In genomic region chr2:19448042-19448700, GRCm38 (mm10) we compare ENCODE assay signal across 9 mouse cellular contexts. TPM values are rescaled to one million over a fixed set of nuclear protein-coding genes. Genes with fewer than 3 reads are reported as not detected.
DNase-seq lines count a peak whose midpoint lies in the region; ATAC-seq lines count a peak whose summit lies in the region.
"Had no signal": no experiment of that assay in that cellular context is flagged by ENCODE, and none has a peak within 500 bp of the region (broad histone marks: within the 10 kb centered on the region; RNA-seq: fewer than 3 reads in every experiment).

No protein-coding gene starts in this region.

- peak overlapping the region; percentile 51 for H3K4me2 ChIP-seq in kidney, embryonic 15.5 days
- H3K4me2 ChIP-seq in forebrain, embryonic 12.5 days = peak overlapping the region; percentile 51

- no peak overlapping the region for H3K9ac ChIP-seq in kidney, embryonic 15.5 days
- H3K9ac ChIP-seq in forebrain, embryonic 12.5 days = no peak overlapping the region

- H3K27me3 ChIP-seq in kidney, embryonic 15.5 days = peaks cover 97% of the 10 kb centered on the region
- H3K27me3 ChIP-seq in forebrain, embryonic 12.5 days = peaks cover 97% of the 10 kb centered on the region

- peak; percentile 61; the same call in 1 of the 2 replicates for ATAC-seq in kidney, embryonic 15.5 days (replicated peaks; ENCODE audit: low FRiP score)
- ATAC-seq in forebrain, embryonic 12.5 days (ENCODE audit: low FRiP score) = peak; percentile 53
- ATAC-seq in megakaryocyte-erythroid progenitor cell, adult 5-6 weeks (replicated peaks; ENCODE audit: low FRiP score, low TSS enrichment, poor library complexity, severe bottlenecking) = 0 out of 2 replicates have a peak, but pooled peaks have one; percentile 27
- no peak for ATAC-seq in erythroid progenitor cell, adult 5-6 weeks (replicated peaks; ENCODE audit: low FRiP score, poor library complexity, severe bottlenecking)

- peaks cover 24% of the 10 kb centered on the region for H3K4me1 ChIP-seq in kidney, embryonic 15.5 days
- H3K4me1 ChIP-seq in forebrain, embryonic 12.5 days = peaks cover 34% of the 10 kb centered on the region

- under 1% methylated on average over 31 of the region's 31 CpGs for WGBS in kidney, embryonic 15.5 days
- WGBS in forebrain, embryonic 12.5 days = under 1% methylated on average over 28 of the region's 31 CpGs

- H3K27ac ChIP-seq in kidney, embryonic 15.5 days = no peak overlapping the region
- H3K27ac ChIP-seq in forebrain, embryonic 12.5 days = no peak overlapping the region

- H3K36me3 ChIP-seq in kidney, embryonic 15.5 days = no peaks in the 10 kb centered on the region
- no peaks in the 10 kb centered on the region for H3K36me3 ChIP-seq in forebrain, embryonic 12.5 days (replicated peaks)

- DNase-seq in kidney, postnatal 14 days = no peak
- DNase-seq in cerebellum, adult 9-10 months = peak; percentile 20
- no peak for DNase-seq in spleen, postnatal 14 days (ENCODE audit: low spot score in 2 of 2)
- no peak for DNase-seq in layer of hippocampus, adult 8-10 months (ENCODE audit: low spot score in 2 of 2)

- H3K9me3 ChIP-seq in kidney, embryonic 15.5 days (replicated peaks) = no peaks in the 10 kb centered on the region
- H3K9me3 ChIP-seq in forebrain, embryonic 12.5 days = no peaks in the 10 kb centered on the region

- H3K4me3 ChIP-seq in kidney, embryonic 15.5 days (replicated peaks) = peak overlapping the region; percentile 24
- H3K4me3 ChIP-seq in forebrain, embryonic 12.5 days (replicated peaks) = peak overlapping the region; percentile 22

RNA-seq across cellular contexts. Expression of gene Ptf1a, which starts 2.7 kb away (rescaled TPM):
- polyA plus RNA-seq in kidney, embryonic 15.5 days (2015; fragmentation: Nextera tagmentation; extraction: Ambion mirVana) = 0.13 TPM in 1 of 2 replicates, not detected in the other
- polyA plus RNA-seq in forebrain, embryonic 12.5 days (2016; fragmentation: Nextera tagmentation; extraction: Ambion mirVana) = 0.51 and 0.78 TPM in 2 replicates
- total RNA-seq in megakaryocyte-erythroid progenitor cell, adult 5-6 weeks (2014; fragmentation: Nextera tagmentation) = not detected in 2 replicates
- not detected in 2 replicates for total RNA-seq in megakaryocyte-erythroid progenitor cell, adult 5-6 weeks (2017)
- total RNA-seq in erythroid progenitor cell, adult 5-6 weeks (2015; ENCODE audit: low replicate concordance) = not detected in 2 replicates
- not detected in 2 replicates for total RNA-seq in erythroid progenitor cell, adult 5-6 weeks (2017; ENCODE audit: low replicate concordance)
- not detected for total RNA-seq in layer of hippocampus, adult 8-10 months (2022)
- polyA plus RNA-seq: small intestine, adult 2 months had no signal
